In the genomic region with DNA sequence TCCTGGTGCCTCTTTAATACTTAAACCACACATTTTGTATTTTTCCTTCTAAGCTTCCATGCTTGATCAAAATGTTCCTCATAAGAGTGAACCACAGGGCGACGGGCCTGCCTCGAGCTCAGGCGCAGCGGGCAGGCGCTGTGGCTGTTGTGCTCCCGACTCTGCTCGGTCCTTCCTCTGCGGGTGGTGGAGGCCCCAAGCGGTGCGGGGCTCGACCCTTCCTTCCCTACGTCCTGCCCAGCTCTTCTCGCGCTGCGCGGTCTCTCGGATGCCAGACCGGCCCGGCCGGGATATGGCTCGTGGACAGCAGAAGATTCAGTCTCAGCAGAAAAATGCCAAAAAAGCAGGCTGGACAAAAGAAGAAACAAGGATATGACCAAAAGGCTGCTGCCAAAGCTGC, we compare ENCODE assay signal across 9 mouse cellular contexts. TPM values are rescaled to one million over a fixed set of nuclear protein-coding genes. Genes with fewer than 3 reads are reported as not detected.
DNase-seq lines count a peak whose midpoint lies in the region; ATAC-seq lines count a peak whose summit lies in the region.
"Had no signal": no experiment of that assay in that cellular context is flagged by ENCODE, and none has a peak within 500 bp of the region (broad histone marks: within the 10 kb centered on the region; RNA-seq: fewer than 3 reads in every experiment).

No protein-coding gene starts in this region.

- DNase-seq in neural tube, embryonic 11.5 days (ENCODE audit: low spot score), result peak; percentile 41
- DNase-seq in neural tube, embryonic 10.5 days (ENCODE audit: extremely low spot score, low spot score), result no peak
- DNase-seq in embryonic facial prominence, embryonic 14.5 days (ENCODE audit: low spot score), result no peak
- DNase-seq in left cerebral cortex, postnatal 36 days (ENCODE audit: low spot score in 2 of 2), result no peak
- DNase-seq in thymus, adult 18-20 months, result no peak
- no peak for DNase-seq in urinary bladder, adult 18-20 months (ENCODE audit: low spot score in 2 of 2)
- DNase-seq: gastrocnemius, postnatal 25 days had no signal

- H3K27me3 ChIP-seq in neural tube, embryonic 11.5 days (ENCODE audit: control insufficient read depth, insufficient read depth, low read length), result no peaks in the 10 kb centered on the region
- H3K27me3 ChIP-seq in embryonic facial prominence, embryonic 14.5 days (replicated peaks; ENCODE audit: control insufficient read depth, insufficient read depth, low read length), result no peaks in the 10 kb centered on the region
- H3K27me3 ChIP-seq in limb, embryonic 12.5 days, result no peaks in the 10 kb centered on the region

- no peak overlapping the region for H3K4me3 ChIP-seq in neural tube, embryonic 11.5 days (ENCODE audit: low read depth, low read length)
- peak overlapping the region; percentile 13 for H3K4me3 ChIP-seq in embryonic facial prominence, embryonic 14.5 days (ENCODE audit: low read depth, low read length)
- H3K4me3 ChIP-seq in limb, embryonic 12.5 days (replicated peaks), result peak overlapping the region; percentile 23
- H3K4me3 ChIP-seq: myocyte had no signal

- WGBS in neural tube, embryonic 11.5 days, result 10% methylated on average over 22 of the region's 22 CpGs
- WGBS in embryonic facial prominence, embryonic 14.5 days, result 6% methylated on average over 22 of the region's 22 CpGs
- WGBS in limb, embryonic 12.5 days, result 10% methylated on average over 22 of the region's 22 CpGs

- ATAC-seq in neural tube, embryonic 11.5 days (ENCODE audit: insufficient read depth, low FRiP score, low TSS enrichment), result no peak; the same call in 1 of the 2 replicates
- ATAC-seq in embryonic facial prominence, embryonic 14.5 days (ENCODE audit: low read depth), result no peak
- no peak for ATAC-seq in limb, embryonic 12.5 days (ENCODE audit: insufficient number of reproducible peaks, insufficient read depth, low FRiP score, low TSS enrichment, low read depth)

- no peak overlapping the region for H3K27ac ChIP-seq in neural tube, embryonic 11.5 days (ENCODE audit: low read depth, low read length)
- H3K27ac ChIP-seq in embryonic facial prominence, embryonic 14.5 days (replicated peaks; ENCODE audit: low read depth, low read length), result no peak overlapping the region
- no peak overlapping the region for H3K27ac ChIP-seq in limb, embryonic 12.5 days

- peak overlapping the region; percentile 33 for H3K4me2 ChIP-seq in neural tube, embryonic 11.5 days (ENCODE audit: low read depth)
- H3K4me2 ChIP-seq in embryonic facial prominence, embryonic 14.5 days (ENCODE audit: low read depth, low read length), result peak overlapping the region; percentile 45
- H3K4me2 ChIP-seq in limb, embryonic 12.5 days, result peak overlapping the region; percentile 56

- H3K36me3 ChIP-seq in neural tube, embryonic 11.5 days (ENCODE audit: control insufficient read depth, insufficient read depth, low read length), result no peaks in the 10 kb centered on the region
- H3K36me3 ChIP-seq in embryonic facial prominence, embryonic 14.5 days (ENCODE audit: control insufficient read depth, insufficient read depth, low read length), result no peaks in the 10 kb centered on the region
- H3K36me3 ChIP-seq in limb, embryonic 12.5 days, result no peaks in the 10 kb centered on the region

- intact Hi-C loops in left cerebral cortex, postnatal 36 days (cut with DNase I), result no loop called here

- no peak overlapping the region; the same call in 1 of the 2 replicates for H3K9ac ChIP-seq in neural tube, embryonic 11.5 days (ENCODE audit: low read length)
- peak overlapping the region; percentile 47; the same call in 1 of the 2 replicates for H3K9ac ChIP-seq in embryonic facial prominence, embryonic 14.5 days (ENCODE audit: low read depth, low read length)
- 0 out of 2 replicates have a peak overlapping the region, but pooled peaks have one; percentile 37 for H3K9ac ChIP-seq in limb, embryonic 12.5 days (replicated peaks)

- no peaks in the 10 kb centered on the region for H3K4me1 ChIP-seq in neural tube, embryonic 11.5 days (ENCODE audit: control insufficient read depth, insufficient read depth, low read length)
- 0 out of 2 replicates have a peak, but pooled peaks cover 3% of the 10 kb centered on the region for H3K4me1 ChIP-seq in embryonic facial prominence, embryonic 14.5 days (ENCODE audit: control insufficient read depth, insufficient read depth, low read length)
- no peaks in the 10 kb centered on the region for H3K4me1 ChIP-seq in limb, embryonic 12.5 days (replicated peaks)

- H3K9me3 ChIP-seq in neural tube, embryonic 11.5 days (ENCODE audit: control insufficient read depth, low read length), result no peaks in the 10 kb centered on the region
- no peaks in the 10 kb centered on the region for H3K9me3 ChIP-seq in embryonic facial prominence, embryonic 14.5 days (ENCODE audit: control insufficient read depth, low read length)
- no peaks in the 10 kb centered on the region for H3K9me3 ChIP-seq in limb, embryonic 12.5 days

RNA-seq across cellular contexts. Expression of a gene that starts 6.0 kb away (rescaled TPM):
- 5.3 and 7.0 TPM in 2 replicates for polyA plus RNA-seq in neural tube, embryonic 11.5 days (2014; fragmentation: Nextera tagmentation; extraction: Ambion mirVana)
- polyA plus RNA-seq in embryonic facial prominence, embryonic 14.5 days (2014; fragmentation: Nextera tagmentation; extraction: Ambion mirVana), result 9.9 and 12.1 TPM in 2 replicates
- polyA plus RNA-seq in limb, embryonic 12.5 days (2016; fragmentation: Nextera tagmentation; extraction: Ambion mirVana), result 4.5 and 6.3 TPM in 2 replicates
- 1 to 10 TPM; 3.9 to 4.1 TPM for total RNA-seq in left cerebral cortex, postnatal 36 days (2021)
